Mouse (Mus musculus): ENCODE measurements around the gene Aamdc. TPM values are rescaled to one million over a fixed set of nuclear protein-coding genes. Genes with fewer than 3 reads are reported as not detected.

The Aamdc gene
- polyA plus RNA-seq, 1 experiment from 2014 or later = 23.1 TPM

DNA sequence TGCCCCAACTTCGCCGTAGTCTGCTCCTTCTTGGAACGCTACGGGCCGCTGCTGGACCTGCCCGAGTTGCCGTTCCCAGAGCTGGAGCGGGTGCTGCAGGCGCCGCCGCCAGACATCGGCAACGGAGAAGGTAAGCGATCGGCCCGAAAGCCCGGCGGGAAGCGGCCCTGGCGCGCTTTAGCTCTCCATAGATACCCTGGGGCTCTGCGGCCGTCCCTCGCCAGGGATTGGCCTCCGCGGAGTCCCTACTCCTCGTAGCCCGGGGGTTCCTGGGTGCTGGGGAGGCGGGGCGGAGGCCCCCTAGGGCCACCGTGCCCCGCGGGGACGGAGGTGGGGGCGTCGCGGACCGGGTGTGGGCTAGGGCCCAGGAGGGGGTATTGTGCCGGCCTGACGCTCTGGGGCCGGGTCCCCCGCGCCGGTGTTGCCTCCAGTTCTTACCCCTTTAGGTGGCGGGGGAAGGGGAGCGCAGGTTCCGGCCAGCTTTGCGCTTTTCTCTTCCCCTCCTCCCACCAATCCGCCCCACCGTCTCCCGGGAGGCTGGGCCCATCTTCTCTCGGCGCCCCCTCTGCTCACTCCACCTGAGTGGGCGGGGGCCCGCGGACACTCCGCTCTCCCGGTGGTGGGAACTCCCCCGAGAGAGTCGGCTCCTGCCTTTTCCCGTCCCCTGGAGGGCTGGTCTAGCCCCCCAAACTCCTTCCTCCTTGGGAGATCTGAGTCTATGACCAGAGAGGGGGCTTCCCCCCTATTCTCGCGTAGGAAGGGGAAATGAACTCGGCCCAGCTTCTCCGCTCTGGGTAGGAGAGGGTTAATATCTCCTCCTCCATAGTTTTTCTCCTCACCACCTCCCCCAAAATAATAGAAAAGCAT, 912 bp upstream of the Aamdc start:
- DNase-seq (ENCODE audit: low read depth, low spot score) (no peak), ATAC-seq (peak; percentile 11)
- TF ChIP-seq CTCF (IDR thresholded peaks at IDR 0.05) = no peak
- no peaks in the 10 kb centered on the region for H3K27me3 ChIP-seq
- ChIA-PET POLR2A (interaction anchor here (0.9 kb wide), 1 partner anchor 208 kb away, joined by 3 read pairs; no protein-coding TSS in a partner anchor), CTCF (interaction anchor here (1.1 to 1.2 kb wide), 2 partner anchors 8 to 13 kb away, joined by 4 read pairs; no protein-coding TSS in a partner anchor)
- in situ Hi-C loops (cut with MboI; ENCODE audit: low pct_unique_long_range_greater_than_20kb) = loop anchor here (5.0 kb wide), 1 partner anchor 98 kb away; the partner anchor contains the start of gene Ints4

DNA sequence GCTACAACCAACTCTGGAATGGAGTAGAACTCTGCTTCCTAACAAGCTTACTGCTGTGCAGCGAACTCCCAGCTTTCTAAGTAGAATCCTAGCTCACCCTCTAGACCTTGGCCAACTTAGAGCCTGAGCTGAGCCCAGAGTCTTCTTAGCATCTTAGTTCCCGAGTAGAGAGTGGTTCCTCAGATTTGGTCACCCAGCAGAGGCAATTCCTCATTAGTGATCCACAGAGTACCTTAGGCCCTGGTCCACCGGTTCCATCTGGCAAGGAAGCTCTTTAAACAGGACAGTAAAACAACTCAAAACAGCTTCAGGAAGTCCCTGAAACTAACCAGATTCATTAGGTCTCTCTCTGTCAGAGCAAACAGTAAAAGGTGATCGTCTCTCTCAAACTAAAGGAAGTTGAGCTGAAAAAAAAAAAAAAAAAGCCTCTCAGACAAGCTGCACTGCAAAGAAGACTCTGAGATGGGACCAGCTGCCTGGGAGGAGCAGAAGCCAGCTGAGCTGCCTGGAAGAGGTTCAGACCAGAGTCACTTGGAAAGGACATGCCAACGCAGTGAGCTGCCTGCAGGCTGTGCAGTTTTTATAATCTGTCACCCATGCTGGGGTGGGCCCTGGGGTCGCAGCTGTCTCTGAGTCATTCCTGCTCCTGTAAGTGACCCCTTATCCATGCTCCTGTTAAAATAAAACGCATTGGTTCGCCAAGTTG, 783 bp downstream of the Aamdc start:
- H3K27me3 ChIP-seq = no peaks in the 10 kb centered on the region
- CTCF ChIA-PET = interaction anchor here (0.7 to 2.2 kb wide), 10 partner anchors 11 to 167 kb away, joined by 3 to 7 read pairs (median 4); partner anchors contain the start of gene Ints4
- in situ Hi-C loops (cut with MboI; ENCODE audit: low pct_unique_long_range_greater_than_20kb) = loop anchor here (5.0 kb wide), 1 partner anchor 96 kb away; the partner anchor contains the start of gene Ints4
- POLR2A ChIA-PET = interaction anchor here (1.0 to 1.4 kb wide), 3 partner anchors 15 to 179 kb away, joined by 3 to 4 read pairs (median 3); partner anchors contain the start of genes Ints4 and Ndufc2
- no peak for ATAC-seq
- no peak for TF ChIP-seq CTCF (IDR thresholded peaks at IDR 0.05)
- DNase-seq (ENCODE audit: low read depth, low spot score) = no peak

DNA sequence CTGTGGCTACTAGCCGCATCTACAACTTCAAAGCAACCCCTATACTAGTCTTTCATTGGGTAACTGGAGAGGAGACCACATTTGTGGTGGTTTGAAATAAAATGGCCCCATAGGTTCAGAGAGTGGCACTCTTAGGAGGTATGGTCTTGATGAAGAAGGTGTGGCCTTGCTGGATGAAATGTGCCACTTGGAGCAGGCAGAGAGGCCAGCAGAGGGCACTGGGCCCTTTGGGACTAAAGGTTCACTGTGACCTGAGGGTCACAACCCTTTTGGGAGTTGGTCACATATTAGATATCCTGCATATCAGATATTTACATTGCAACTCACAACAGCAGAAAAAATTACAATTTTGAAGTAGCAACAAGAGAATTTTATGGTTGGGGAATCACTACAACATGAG, 8.9 kb downstream of the Aamdc start:
- POLR2A ChIA-PET = no interaction called here
- in situ Hi-C loops (cut with MboI; ENCODE audit: low pct_unique_long_range_greater_than_20kb) = no loop called here

GRCm38 (mm10) chr7:97569372-97569771, 9.9 kb downstream of the Aamdc start:
- in situ Hi-C loops (cut with MboI; ENCODE audit: low pct_unique_long_range_greater_than_20kb) = no loop called here
- ChIA-PET POLR2A (no interaction called here), CTCF (interaction anchor here (1.0 kb wide), 1 partner anchor 17 kb away, joined by 3 read pairs; no protein-coding TSS in a partner anchor)
- no peaks in the 10 kb centered on the region for H3K27me3 ChIP-seq
- DNase-seq (ENCODE audit: low read depth, low spot score) = no peak
- no peak for TF ChIP-seq CTCF (IDR thresholded peaks at IDR 0.05)
- ATAC-seq = no peak

More for the DNA sequence above, 8.9 kb downstream of the Aamdc start:
- TF ChIP-seq CTCF (IDR thresholded peaks at IDR 0.05) = peak; percentile 44
- DNase-seq (ENCODE audit: low read depth, low spot score) = no peak
- CTCF ChIA-PET = no interaction called here
- ATAC-seq = no peak
- H3K27me3 ChIP-seq = no peaks in the 10 kb centered on the region

DNA sequence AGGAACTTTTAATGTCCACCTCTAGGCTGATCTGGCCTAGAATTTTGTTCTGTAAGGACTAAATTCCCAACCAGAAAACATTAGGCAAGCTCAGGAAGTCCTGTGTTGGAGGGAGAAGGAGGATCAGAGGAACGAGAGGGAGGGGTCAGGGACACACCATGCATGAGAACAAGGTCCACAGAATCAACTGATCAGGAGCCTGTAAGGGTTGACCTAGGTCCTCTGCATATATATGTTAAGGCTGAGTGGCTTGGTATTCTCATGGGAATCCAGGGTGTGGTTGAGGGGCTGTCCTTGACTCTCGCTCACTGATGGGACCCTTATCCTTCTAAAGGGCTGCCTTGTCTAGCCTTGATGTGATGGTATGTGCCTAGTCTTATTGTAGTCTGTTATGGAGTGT, 15.7 kb downstream of the Aamdc start:
- in situ Hi-C loops (cut with MboI; ENCODE audit: low pct_unique_long_range_greater_than_20kb) = no loop called here
- ATAC-seq (no peak), DNase-seq (ENCODE audit: low read depth, low spot score) (no peak)
- POLR2A ChIA-PET = no interaction called here
- no peaks in the 10 kb centered on the region for H3K27me3 ChIP-seq
- CTCF ChIA-PET = no interaction called here
- no peak for TF ChIP-seq CTCF (IDR thresholded peaks at IDR 0.05)

- in situ Hi-C loops (cut with MboI; ENCODE audit: low pct_unique_long_range_greater_than_20kb) = no loop called here
- ATAC-seq = no peak
- TF ChIP-seq CTCF (IDR thresholded peaks at IDR 0.05) = no peak
- no peak for DNase-seq (ENCODE audit: low read depth, low spot score)
- ChIA-PET CTCF (no interaction called here), POLR2A (no interaction called here)
- H3K27me3 ChIP-seq = no peaks in the 10 kb centered on the region
Observed at GRCm38 (mm10) chr7:97550673-97551072, 28.6 kb downstream of the Aamdc start.

GRCm38 (mm10) chr7:97549301-97549700, 30.0 kb downstream of the Aamdc start:
- POLR2A ChIA-PET = no interaction called here
- CTCF ChIA-PET = no interaction called here
- in situ Hi-C loops (cut with MboI; ENCODE audit: low pct_unique_long_range_greater_than_20kb) = no loop called here
- no peaks in the 10 kb centered on the region for H3K27me3 ChIP-seq
- DNase-seq (ENCODE audit: low read depth, low spot score) (no peak), ATAC-seq (no peak)
- TF ChIP-seq CTCF (IDR thresholded peaks at IDR 0.05) = no peak

DNA sequence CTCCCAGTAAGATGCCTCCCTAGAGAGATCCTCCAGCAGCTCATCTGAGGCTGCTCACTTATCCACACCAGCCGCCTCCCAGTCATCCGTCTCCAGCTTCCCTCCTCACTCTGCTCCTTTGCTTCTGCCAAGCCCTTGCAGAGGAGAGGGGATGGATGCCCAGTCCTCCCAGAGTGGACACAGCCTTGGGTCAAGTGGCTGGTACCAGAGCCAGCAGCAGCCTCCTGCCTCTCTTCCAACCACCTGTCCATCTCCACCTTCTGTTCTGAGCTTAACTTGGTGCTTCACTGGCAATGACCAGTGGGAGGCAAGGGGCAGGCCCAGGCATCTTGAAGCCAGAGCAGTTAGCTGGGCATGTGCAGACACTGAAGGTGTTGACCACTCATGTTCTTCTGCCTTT, 32.8 kb downstream of the Aamdc start:
- no peak for TF ChIP-seq CTCF (IDR thresholded peaks at IDR 0.05)
- no peaks in the 10 kb centered on the region for H3K27me3 ChIP-seq
- POLR2A ChIA-PET = no interaction called here
- in situ Hi-C loops (cut with MboI; ENCODE audit: low pct_unique_long_range_greater_than_20kb) = no loop called here
- CTCF ChIA-PET = no interaction called here
- ATAC-seq (no peak), DNase-seq (ENCODE audit: low read depth, low spot score) (no peak)

GRCm38 (mm10) chr7:97536571-97536970, 42.7 kb downstream of the Aamdc start:
- ATAC-seq (no peak), DNase-seq (ENCODE audit: low read depth, low spot score) (no peak)
- ChIA-PET CTCF (interaction anchor here (1.4 kb wide), 1 partner anchor 17 kb away, joined by 4 read pairs; no protein-coding TSS in a partner anchor), POLR2A (no interaction called here)
- in situ Hi-C loops (cut with MboI; ENCODE audit: low pct_unique_long_range_greater_than_20kb) = no loop called here
- TF ChIP-seq CTCF (IDR thresholded peaks at IDR 0.05) = no peak
- no peaks in the 10 kb centered on the region for H3K27me3 ChIP-seq

DNA sequence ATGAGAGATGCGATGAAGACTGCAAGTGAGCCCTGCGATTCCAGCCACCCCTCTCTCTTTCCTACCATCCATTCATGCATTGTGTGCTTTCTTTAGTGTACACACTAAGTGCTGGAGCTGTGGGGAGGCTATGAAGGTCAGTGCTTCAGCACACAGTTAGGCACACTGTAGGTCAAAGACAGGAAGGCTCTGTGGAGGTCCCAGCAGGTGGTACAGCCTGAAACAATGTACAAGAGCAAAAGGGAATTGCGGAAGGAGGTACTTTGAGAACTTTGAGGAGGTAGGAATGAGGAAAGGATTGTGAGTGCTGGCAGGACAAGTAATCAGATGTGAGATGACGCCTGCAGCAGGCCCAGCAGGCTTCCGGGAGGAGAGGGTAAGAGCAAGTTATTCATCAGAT, 43.8 kb downstream of the Aamdc start:
- in situ Hi-C loops (cut with MboI; ENCODE audit: low pct_unique_long_range_greater_than_20kb) = no loop called here
- CTCF ChIA-PET = no interaction called here
- H3K27me3 ChIP-seq = no peaks in the 10 kb centered on the region
- no peak for DNase-seq (ENCODE audit: low read depth, low spot score)
- no peak for ATAC-seq
- POLR2A ChIA-PET = no interaction called here
- no peak for TF ChIP-seq CTCF (IDR thresholded peaks at IDR 0.05)

DNA sequence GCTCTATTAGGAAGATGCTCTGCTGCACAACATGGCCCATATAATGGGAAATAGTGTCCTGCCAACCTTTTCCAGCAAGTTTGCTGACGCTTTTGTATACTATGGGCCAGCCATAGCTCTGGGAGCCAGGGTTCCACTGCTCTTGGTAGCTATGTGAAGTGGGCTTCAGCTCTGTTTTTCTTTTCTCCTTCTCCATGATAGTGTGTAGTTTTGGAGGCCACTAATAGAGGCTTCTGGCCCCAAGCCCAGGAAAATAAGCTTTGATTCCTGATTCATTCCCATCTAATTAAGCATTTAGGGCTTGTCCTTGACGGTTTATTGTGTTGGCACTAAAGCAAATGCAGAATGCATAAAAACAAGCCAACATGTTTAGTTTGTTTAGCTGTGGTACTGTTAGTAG, 59.4 kb downstream of the Aamdc start:
- ChIA-PET POLR2A (no interaction called here), CTCF (interaction anchor here (1.5 kb wide), 1 partner anchor 18 kb away, joined by 4 read pairs; no protein-coding TSS in a partner anchor)
- in situ Hi-C loops (cut with MboI; ENCODE audit: low pct_unique_long_range_greater_than_20kb) = no loop called here
- DNase-seq (ENCODE audit: low read depth, low spot score) = no peak
- H3K27me3 ChIP-seq = no peaks in the 10 kb centered on the region
- ATAC-seq = no peak
- TF ChIP-seq CTCF (IDR thresholded peaks at IDR 0.05) = no peak

Data from Patski (cell line).